Mouse (Mus musculus): Measurements from ENCODE around the gene Lrg1.

- TF ChIP-seq CTCF (IDR thresholded peaks at IDR 0.05; ENCODE audit: low read depth, low read length) (no peak), POLR2A (IDR thresholded peaks at IDR 0.05; ENCODE audit: borderline replicate concordance, low read depth, low read length) (peak; percentile 89)
These were observed 42.7 kb downstream of the Lrg1 start, which contains the start of gene Hdgfl2 for GRCm38 (mm10) chr17:56078880-56079795.

All from bone marrow macrophage, adult 2 months (primary cell).